Mouse (Mus musculus) lung, embryonic 16.5 days (tissue): ENCODE results near the gene Ndufs3. TPM values are rescaled to one million over a fixed set of nuclear protein-coding genes. Genes with fewer than 3 reads are reported as not detected.
"Not testable (repeated sequence)": the region's sequence is repeated elsewhere in the genome, so short reads cannot be mapped to it uniquely, and the experiment has no call there.

Experiments
- ATAC-seq: fragments of 200-750 bp; cut with Nextera tagmentation; 2 replicates; pipeline ENCODE4 v1.8.0; 2017; ENCODE audit warnings: low read depth, mild to moderate bottlenecking, moderate library complexity
- H3K27ac ChIP-seq: fragments of 300-500 bp; sonication (generic); 2 replicates; pipeline ENCODE4 v1.5.1; 2014; ENCODE audit warnings: mild to moderate bottlenecking, control low read depth, low read length
- H3K27me3 ChIP-seq: fragments of 300-500 bp; sonication (generic); 2 replicates; pipeline ENCODE4 v1.6.1; 2014; ENCODE audit warnings: low read depth, low read length, mixed read lengths; ENCODE audit not compliant: control insufficient read depth, insufficient read depth
- H3K36me3 ChIP-seq: fragments of 300-500 bp; sonication (generic); 2 replicates; pipeline ENCODE4 v1.6.1; 2014; ENCODE audit warnings: low read length; ENCODE audit not compliant: control insufficient read depth, insufficient read depth
- H3K4me1 ChIP-seq: fragments of 300-500 bp; sonication (generic); replicated peaks from 2 replicates; pipeline ENCODE4 v1.6.1; 2014; ENCODE audit warnings: low read length, mixed read lengths; ENCODE audit not compliant: control insufficient read depth, insufficient read depth
- H3K4me2 ChIP-seq: fragments of 300-500 bp; sonication (generic); 2 replicates; pipeline ENCODE4 v1.6.1; 2014; ENCODE audit warnings: low read depth, low read length, control low read depth
- H3K4me3 ChIP-seq: fragments of 300-500 bp; sonication (generic); 2 replicates; pipeline ENCODE4 v1.5.1; 2014; ENCODE audit warnings: mild to moderate bottlenecking, low read length, control low read depth
- H3K9ac ChIP-seq: fragments of 300-500 bp; sonication (generic); 2 replicates; pipeline ENCODE4 v1.6.1; 2014; ENCODE audit warnings: low read length, control low read depth
- H3K9me3 ChIP-seq: fragments of 300-500 bp; sonication (generic); 2 replicates; pipeline ENCODE4 v1.6.1; 2016; ENCODE audit warnings: low read length; ENCODE audit not compliant: control insufficient read depth
- WGBS: fragments of 180-500 bp; shearing (Covaris S2); extraction: QIAGEN DNeasy Blood & Tissue Kit; methylation state at CpG from one replicate; pipeline ENCODE4 v1.1.7; 2014; 5-methylcytosine and 5-hydroxymethylcytosine counted together
- polyA plus RNA-seq: library from polyadenylated mRNA; unstranded; fragments of >200 nt; fragmentation: Nextera tagmentation; extraction: Ambion mirVana; gene quantifications from 2 replicates; pipeline ENCODE4 v1.2.1, GENCODE M21; 2015

Gene Ndufs3
- polyA plus RNA-seq, 1 experiment from 2014 or later = 203 TPM

DNA sequence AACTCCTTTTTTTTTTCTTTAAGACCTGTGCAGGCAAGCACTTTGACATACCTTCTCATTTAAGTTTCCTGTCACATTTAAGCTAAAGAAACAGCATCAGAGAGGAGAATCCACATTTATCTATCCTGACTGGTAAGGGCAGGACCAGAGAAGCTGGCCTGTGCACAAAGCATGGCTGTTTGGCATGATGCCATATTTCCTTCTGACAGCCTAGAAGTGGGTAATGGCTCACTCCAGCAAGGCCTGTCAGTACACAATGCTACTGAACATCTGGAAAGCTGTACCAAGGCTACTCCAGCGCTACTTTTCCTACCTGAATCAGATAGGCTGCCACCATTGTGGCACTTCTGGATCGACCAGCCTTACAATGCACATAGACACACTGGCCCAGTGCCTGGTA is 9.0 kb upstream of the Ndufs3 start:
- H3K4me2 ChIP-seq = no peak overlapping the region
- H3K9me3 ChIP-seq = no peaks in the 10 kb centered on the region
- no peak overlapping the region for H3K4me3 ChIP-seq
- no peaks in the 10 kb centered on the region for H3K27me3 ChIP-seq
- H3K27ac ChIP-seq = no peak overlapping the region
- H3K9ac ChIP-seq = no peak overlapping the region
- H3K4me1 ChIP-seq = peaks cover 21% of the 10 kb centered on the region
- peaks cover 36% of the 10 kb centered on the region for H3K36me3 ChIP-seq
- WGBS = 47% methylated on average over 2 of the region's 2 CpGs
- no peak for ATAC-seq

DNA sequence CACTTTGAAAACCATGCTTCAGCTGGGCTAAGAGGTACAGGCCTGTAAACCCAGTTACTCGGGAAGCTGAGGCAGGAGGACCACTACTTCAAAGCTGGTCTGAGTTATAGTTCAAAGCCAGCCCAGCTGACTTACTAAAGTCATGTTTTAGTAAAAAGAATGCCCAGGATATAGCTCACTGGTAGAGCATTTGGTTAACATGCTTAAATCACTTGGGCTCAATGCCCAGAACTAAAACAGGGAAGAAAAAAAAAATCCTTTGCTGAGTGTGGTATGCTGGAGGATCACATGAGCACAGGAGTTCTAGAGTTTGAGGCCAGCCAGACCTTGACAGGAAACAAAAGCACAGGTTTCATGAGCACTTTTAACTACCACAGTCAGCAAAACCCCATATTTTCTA is 7.0 kb upstream of the Ndufs3 start:
- no peaks in the 10 kb centered on the region for H3K9me3 ChIP-seq
- peaks cover 17% of the 10 kb centered on the region for H3K4me1 ChIP-seq
- no peak for ATAC-seq
- peaks cover 38% of the 10 kb centered on the region for H3K36me3 ChIP-seq
- H3K4me2 ChIP-seq = no peak overlapping the region
- WGBS = 65% methylated on average over 1 of the region's 1 CpGs
- H3K27ac ChIP-seq = no peak overlapping the region
- no peak overlapping the region for H3K4me3 ChIP-seq
- no peak overlapping the region for H3K9ac ChIP-seq
- no peaks in the 10 kb centered on the region for H3K27me3 ChIP-seq

DNA sequence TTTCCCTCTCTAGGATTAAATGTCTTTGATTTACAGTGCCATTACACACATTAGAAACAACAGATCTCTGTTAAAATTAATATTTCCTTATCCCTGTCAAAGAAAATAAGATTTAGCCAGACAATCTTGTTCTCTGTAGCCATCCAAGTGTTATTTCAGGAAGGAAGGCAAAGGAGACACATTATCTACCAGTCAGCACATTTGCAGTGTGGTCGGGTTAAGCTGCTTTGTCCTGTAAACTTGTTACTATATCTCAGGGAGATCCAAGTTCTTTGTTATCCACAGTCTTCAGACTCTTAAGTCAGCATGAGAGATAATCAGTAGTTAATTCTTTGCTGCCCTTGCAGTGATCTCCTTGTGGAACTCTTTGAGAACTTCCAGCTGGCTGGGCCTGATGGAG is 6.2 kb upstream of the Ndufs3 start:
- H3K27ac ChIP-seq = no peak overlapping the region
- H3K4me1 ChIP-seq = peaks cover 13% of the 10 kb centered on the region
- no peaks in the 10 kb centered on the region for H3K9me3 ChIP-seq
- 72% methylated on average over 1 of the region's 1 CpGs for WGBS
- peaks cover 38% of the 10 kb centered on the region for H3K36me3 ChIP-seq
- no peak for ATAC-seq
- no peak overlapping the region for H3K9ac ChIP-seq
- H3K27me3 ChIP-seq = no peaks in the 10 kb centered on the region
- no peak overlapping the region for H3K4me2 ChIP-seq
- H3K4me3 ChIP-seq = no peak overlapping the region

DNA sequence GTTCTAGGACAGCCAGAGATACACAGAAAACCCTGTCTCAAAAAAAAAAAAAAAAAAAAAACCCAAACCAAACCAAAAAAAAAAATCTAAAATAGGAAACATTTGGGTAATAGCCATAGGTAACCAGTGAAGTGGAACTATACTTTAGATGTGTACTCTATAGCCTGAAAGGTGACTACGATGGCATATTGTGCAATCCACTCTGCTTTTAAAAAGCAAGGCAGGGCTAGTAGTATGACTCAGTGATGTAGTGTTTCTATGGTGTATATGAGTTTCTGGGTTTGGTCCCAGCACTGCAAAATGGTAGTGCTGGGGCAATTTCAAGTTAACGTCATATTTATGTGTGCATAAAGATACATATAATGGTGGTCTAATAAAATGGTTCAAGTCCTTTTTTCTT is 2.1 kb upstream of the Ndufs3 start:
- no peaks in the 10 kb centered on the region for H3K9me3 ChIP-seq
- H3K9ac ChIP-seq = no peak overlapping the region
- peaks cover 33% of the 10 kb centered on the region for H3K36me3 ChIP-seq
- H3K4me3 ChIP-seq = no peak overlapping the region
- H3K4me2 ChIP-seq = no peak overlapping the region
- peaks cover 19% of the 10 kb centered on the region for H3K4me1 ChIP-seq
- H3K27ac ChIP-seq = no peak overlapping the region
- no peaks in the 10 kb centered on the region for H3K27me3 ChIP-seq
- WGBS = 83% methylated on average over 2 of the region's 2 CpGs
- ATAC-seq = no peak

DNA sequence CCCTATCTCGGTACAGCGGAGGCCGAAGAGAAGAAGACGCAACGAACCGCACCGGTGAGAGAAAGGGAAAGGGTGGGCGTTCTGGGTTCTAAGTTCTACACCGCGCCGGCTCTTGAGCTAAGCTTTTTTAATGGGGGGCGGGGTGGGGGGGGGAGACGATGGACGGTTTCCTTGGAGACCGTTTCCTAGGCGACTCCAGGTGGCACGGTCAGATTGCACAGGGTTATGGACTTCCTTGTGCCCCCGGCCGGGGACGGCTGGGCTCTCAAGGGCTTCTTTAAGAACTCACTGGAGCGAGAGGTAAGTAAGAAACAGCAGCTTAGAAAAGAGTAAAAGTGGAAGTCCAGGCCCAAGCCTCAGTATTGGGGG is 213 bp upstream of the Ndufs3 start:
- Histone ChIP-seq H3K27me3 (no peaks in the 10 kb centered on the region), H3K4me3 (peak overlapping the region; percentile 81), H3K4me2 (peak overlapping the region; percentile 72), H3K4me1 (peaks cover 19% of the 10 kb centered on the region), H3K27ac (peak overlapping the region; percentile 87), H3K9me3 (no peaks in the 10 kb centered on the region), H3K9ac (peak overlapping the region; percentile 93), H3K36me3 (peaks cover 26% of the 10 kb centered on the region)
- peak; percentile 80 for ATAC-seq
- WGBS = 1% methylated on average over 21 of the region's 21 CpGs

DNA sequence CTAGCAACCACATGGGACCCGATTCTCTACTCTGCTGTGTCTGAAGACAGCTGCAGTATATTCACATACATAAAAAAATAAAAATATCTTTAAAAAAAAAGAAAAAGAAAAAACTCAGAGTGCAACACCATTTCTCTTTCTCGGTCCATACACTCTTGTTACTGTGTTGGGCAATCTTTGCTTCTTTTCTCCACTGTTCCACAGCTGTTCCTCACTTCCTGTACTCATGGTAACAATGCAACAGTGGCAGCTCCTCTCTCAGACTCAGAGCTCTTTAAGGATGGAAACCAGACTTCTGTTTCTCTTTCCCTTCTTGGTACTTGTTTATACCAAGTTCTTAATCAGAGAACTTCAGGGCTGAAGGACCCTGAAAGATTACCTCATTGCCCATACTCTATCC is 1.2 kb downstream of the Ndufs3 start:
- WGBS = 68% methylated on average over 2 of the region's 2 CpGs
- ATAC-seq = no peak

DNA sequence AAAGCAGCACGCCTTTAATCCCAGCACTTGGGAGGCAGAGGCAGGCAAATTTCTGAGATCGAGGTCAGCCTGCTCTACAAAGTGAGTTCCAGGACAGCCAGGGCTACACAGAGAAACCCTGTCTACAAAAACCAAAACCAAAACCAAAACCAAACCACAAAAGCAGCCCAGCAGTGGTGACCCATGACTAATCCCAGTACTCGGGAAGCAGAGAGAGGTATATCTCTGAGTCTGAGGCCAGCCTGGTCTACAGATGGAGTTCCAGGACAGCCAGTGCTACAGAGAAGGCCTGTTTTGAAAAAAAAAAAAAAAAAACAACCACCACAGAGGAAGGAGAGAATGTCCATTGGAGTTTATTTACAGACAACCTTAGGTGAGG is 10.3 kb downstream of the Ndufs3 start:
- H3K4me3 ChIP-seq, H3K9ac ChIP-seq, ATAC-seq, H3K9me3 ChIP-seq, H3K27ac ChIP-seq, H3K4me2 ChIP-seq, H3K4me1 ChIP-seq, H3K27me3 ChIP-seq: not testable (repeated sequence)
- WGBS = 87% methylated on average over 3 of the region's 3 CpGs
- peaks cover 34% of the 10 kb centered on the region for H3K36me3 ChIP-seq

More for the DNA sequence above, 1.2 kb downstream of the Ndufs3 start:
- Histone ChIP-seq H3K9ac (peak overlapping the region; percentile 93), H3K9me3 (no peaks in the 10 kb centered on the region), H3K4me3 (peak overlapping the region; percentile 81), H3K36me3 (peaks cover 16% of the 10 kb centered on the region), H3K27me3 (no peaks in the 10 kb centered on the region), H3K4me1 (peaks cover 19% of the 10 kb centered on the region), H3K27ac (no peak overlapping the region), H3K4me2 (peak overlapping the region; percentile 72)

DNA sequence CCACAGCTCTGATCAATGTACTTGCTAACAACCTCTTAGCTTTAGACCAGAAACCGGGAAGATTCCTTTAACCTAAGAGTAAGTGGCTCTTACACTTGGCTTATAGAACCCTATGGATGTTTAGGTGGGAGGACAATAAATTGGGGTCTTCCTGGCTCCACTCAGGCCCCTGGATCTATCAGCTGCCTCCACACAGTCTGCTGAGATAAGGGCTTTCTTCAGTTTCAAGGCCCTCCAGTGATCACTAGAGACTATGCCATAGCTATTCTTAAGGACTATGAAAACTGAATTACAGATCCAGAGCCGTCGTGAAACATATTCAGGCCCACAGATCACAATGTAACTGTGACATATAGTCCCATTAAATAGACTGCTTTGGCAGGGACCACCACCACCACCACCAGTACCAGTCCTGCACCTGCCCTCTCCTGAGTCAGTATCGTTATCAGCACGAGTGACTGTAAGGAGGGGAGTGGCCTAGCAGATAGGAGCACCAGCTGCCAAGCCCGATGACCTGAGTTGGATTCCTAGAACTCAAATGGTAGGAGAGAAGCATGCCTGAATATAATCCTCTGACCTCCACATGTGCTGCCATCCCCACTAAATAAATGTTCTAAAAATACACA is 10.8 kb downstream of the Ndufs3 start:
- Histone ChIP-seq H3K4me3 (no peak overlapping the region), H3K9ac (no peak overlapping the region), H3K27me3 (peaks cover 15% of the 10 kb centered on the region), H3K4me1 (peaks cover 6% of the 10 kb centered on the region; the same call in 1 of the 2 replicates), H3K36me3 (peaks cover 34% of the 10 kb centered on the region), H3K4me2 (no peak overlapping the region), H3K9me3 (no peaks in the 10 kb centered on the region), H3K27ac (no peak overlapping the region)
- WGBS = 77% methylated on average over 6 of the region's 6 CpGs
- ATAC-seq = no peak

DNA sequence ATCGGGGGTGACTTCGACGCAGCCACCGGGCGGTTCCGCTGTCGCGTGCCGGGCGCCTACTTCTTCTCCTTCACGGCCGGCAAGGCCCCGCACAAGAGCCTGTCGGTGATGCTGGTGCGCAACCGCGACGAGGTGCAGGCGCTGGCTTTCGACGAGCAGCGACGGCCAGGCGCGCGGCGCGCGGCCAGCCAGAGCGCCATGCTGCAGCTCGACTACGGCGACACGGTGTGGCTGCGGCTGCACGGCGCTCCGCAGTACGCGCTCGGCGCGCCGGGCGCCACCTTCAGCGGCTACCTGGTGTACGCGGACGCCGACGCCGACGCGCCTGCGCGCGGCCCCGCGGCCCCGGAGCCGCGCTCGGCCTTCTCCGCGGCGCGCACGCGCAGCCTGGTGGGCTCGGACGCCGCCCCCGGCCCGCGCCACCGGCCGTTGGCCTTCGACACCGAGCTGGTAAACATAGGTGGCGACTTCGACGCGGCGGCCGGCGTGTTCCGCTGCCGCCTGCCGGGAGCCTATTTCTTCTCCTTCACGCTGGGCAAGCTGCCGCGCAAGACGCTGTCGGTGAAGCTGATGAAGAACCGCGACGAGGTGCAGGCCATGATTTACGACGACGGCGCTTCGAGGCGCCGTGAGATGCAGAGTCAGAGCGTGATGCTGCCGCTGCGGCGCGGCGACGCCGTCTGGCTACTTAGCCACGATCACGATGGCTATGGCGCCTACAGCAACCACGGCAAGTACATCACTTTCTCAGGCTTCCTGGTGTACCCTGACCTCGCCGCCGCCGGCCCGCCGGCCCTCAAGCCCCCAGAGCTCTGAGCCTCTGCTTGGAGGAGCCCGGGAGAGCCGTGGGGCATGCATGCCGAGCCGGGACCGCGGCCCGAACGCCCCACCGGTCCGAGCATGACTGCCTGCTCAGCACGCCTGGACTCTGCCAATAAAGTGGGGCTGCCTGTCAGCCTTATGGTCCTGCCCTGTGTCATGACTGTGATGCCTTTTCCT is 14.8 kb downstream of the Ndufs3 start:
- 4% methylated on average over 98 of the region's 133 CpGs for WGBS
- no peaks in the 10 kb centered on the region for H3K9me3 ChIP-seq

More for the DNA sequence above, 14.8 kb downstream of the Ndufs3 start:
- Histone ChIP-seq H3K27ac (no peak overlapping the region), H3K9ac (peak overlapping the region; percentile 68), H3K27me3 (peaks cover 54% of the 10 kb centered on the region), H3K4me2 (peak overlapping the region; percentile 92), H3K4me1 (peaks cover 15% of the 10 kb centered on the region), H3K4me3 (peak overlapping the region; percentile 64), H3K36me3 (peaks cover 8% of the 10 kb centered on the region; the same call in 1 of the 2 replicates)
- peak; percentile 79 for ATAC-seq
